Mouse (Mus musculus): ENCODE measurements around the gene Ric1. TPM values are rescaled to one million over a fixed set of nuclear protein-coding genes. Genes with fewer than 3 reads are reported as not detected.

Gene Ric1
- polyA plus RNA-seq, 1 experiment: 4.3 TPM

GRCm38 (mm10) chr19:29610907-29611306, 88.8 kb downstream of the Ric1 start:
- H3K79me3 ChIP-seq (ENCODE audit: low read depth): no peaks in the 10 kb centered on the region
- H3K4me3 ChIP-seq (ENCODE audit: insufficient read depth, poor library complexity, severe bottlenecking): no peak overlapping the region
- no peak overlapping the region for H3ac ChIP-seq (ENCODE audit: control insufficient read depth, insufficient read length, low read depth)
- TF ChIP-seq USF1 (IDR thresholded peaks at IDR 0.05; ENCODE audit: low read depth): no peak
- TF ChIP-seq FOSL1 (IDR thresholded peaks at IDR 0.05; ENCODE audit: insufficient read depth, low read length, poor library complexity, severe bottlenecking): no peak
- no peak for TF ChIP-seq MYOG (IDR thresholded peaks at IDR 0.05; ENCODE audit: control insufficient read depth, extremely low read depth, insufficient read length)
- TF ChIP-seq MYOD1 (IDR thresholded peaks at IDR 0.05; ENCODE audit: control insufficient read depth, insufficient read length, low read depth): no peak
- TF ChIP-seq MAX (IDR thresholded peaks at IDR 0.05): no peak
- no peak for TF ChIP-seq CEBPB (IDR thresholded peaks at IDR 0.05; ENCODE audit: low read depth)
- TF ChIP-seq CTCF (IDR thresholded peaks at IDR 0.05; ENCODE audit: control insufficient read depth, insufficient read depth, insufficient read length): no peak
- no peaks in the 10 kb centered on the region for H3K27me3 ChIP-seq (ENCODE audit: control insufficient read depth, insufficient read depth, insufficient read length)
- peaks cover 22% of the 10 kb centered on the region for H3K36me3 ChIP-seq (ENCODE audit: control insufficient read depth, insufficient read depth)
- H3K79me2 ChIP-seq (ENCODE audit: control insufficient read depth, insufficient read depth): no peaks in the 10 kb centered on the region

- TF ChIP-seq CEBPB (IDR thresholded peaks at IDR 0.05; ENCODE audit: low read depth): no peak
- no peak for TF ChIP-seq FOSL1 (IDR thresholded peaks at IDR 0.05; ENCODE audit: insufficient read depth, low read length, poor library complexity, severe bottlenecking)
- no peak for TF ChIP-seq USF1 (IDR thresholded peaks at IDR 0.05; ENCODE audit: low read depth)
- no peak for TF ChIP-seq CTCF (IDR thresholded peaks at IDR 0.05; ENCODE audit: control insufficient read depth, insufficient read depth, insufficient read length)
- TF ChIP-seq MAX (IDR thresholded peaks at IDR 0.05): no peak
- no peak for TF ChIP-seq MYOD1 (IDR thresholded peaks at IDR 0.05; ENCODE audit: control insufficient read depth, insufficient read length, low read depth)
- no peak for TF ChIP-seq MYOG (IDR thresholded peaks at IDR 0.05; ENCODE audit: control insufficient read depth, extremely low read depth, insufficient read length)
- H3K4me3 ChIP-seq (ENCODE audit: insufficient read depth, poor library complexity, severe bottlenecking): no peak overlapping the region
- H3ac ChIP-seq (ENCODE audit: control insufficient read depth, insufficient read length, low read depth): no peak overlapping the region
- no peaks in the 10 kb centered on the region for H3K79me2 ChIP-seq (ENCODE audit: control insufficient read depth, insufficient read depth)
- no peaks in the 10 kb centered on the region for H3K27me3 ChIP-seq (ENCODE audit: control insufficient read depth, insufficient read depth, insufficient read length)
- no peaks in the 10 kb centered on the region for H3K79me3 ChIP-seq (ENCODE audit: low read depth)
- H3K36me3 ChIP-seq (ENCODE audit: control insufficient read depth, insufficient read depth): peaks cover 22% of the 10 kb centered on the region
Observed at GRCm38 (mm10) chr19:29612102-29612501, 90.0 kb downstream of the Ric1 start.

- Histone ChIP-seq H3ac (ENCODE audit: control insufficient read depth, insufficient read length, low read depth) (peak overlapping the region; percentile 50), H3K27me3 (ENCODE audit: control insufficient read depth, insufficient read depth, insufficient read length) (no peaks in the 10 kb centered on the region), H3K79me3 (ENCODE audit: low read depth) (no peaks in the 10 kb centered on the region), H3K36me3 (ENCODE audit: control insufficient read depth, insufficient read depth) (peaks cover 7% of the 10 kb centered on the region), H3K79me2 (ENCODE audit: control insufficient read depth, insufficient read depth) (no peaks in the 10 kb centered on the region), H3K4me3 (ENCODE audit: insufficient read depth, poor library complexity, severe bottlenecking) (peak overlapping the region; percentile 12)
- TF ChIP-seq MAX (IDR thresholded peaks at IDR 0.05) (no peak), FOSL1 (IDR thresholded peaks at IDR 0.05; ENCODE audit: insufficient read depth, low read length, poor library complexity, severe bottlenecking) (peak; percentile 83)
Observed at GRCm38 (mm10) chr19:29641055-29641454, 119.0 kb downstream of the Ric1 start.

- Histone ChIP-seq H3K36me3 (ENCODE audit: control insufficient read depth, insufficient read depth) (peaks cover 7% of the 10 kb centered on the region), H3ac (ENCODE audit: control insufficient read depth, insufficient read length, low read depth) (no peak overlapping the region), H3K79me2 (ENCODE audit: control insufficient read depth, insufficient read depth) (no peaks in the 10 kb centered on the region), H3K79me3 (ENCODE audit: low read depth) (no peaks in the 10 kb centered on the region), H3K4me3 (ENCODE audit: insufficient read depth, poor library complexity, severe bottlenecking) (no peak overlapping the region), H3K27me3 (ENCODE audit: control insufficient read depth, insufficient read depth, insufficient read length) (no peaks in the 10 kb centered on the region)
- no peak for TF ChIP-seq MYOD1 (IDR thresholded peaks at IDR 0.05; ENCODE audit: control insufficient read depth, insufficient read length, low read depth)
- no peak for TF ChIP-seq FOSL1 (IDR thresholded peaks at IDR 0.05; ENCODE audit: insufficient read depth, low read length, poor library complexity, severe bottlenecking)
- no peak for TF ChIP-seq MAX (IDR thresholded peaks at IDR 0.05)
- no peak for TF ChIP-seq USF1 (IDR thresholded peaks at IDR 0.05; ENCODE audit: low read depth)
- no peak for TF ChIP-seq CEBPB (IDR thresholded peaks at IDR 0.05; ENCODE audit: low read depth)
- no peak for TF ChIP-seq MYOG (IDR thresholded peaks at IDR 0.05; ENCODE audit: control insufficient read depth, extremely low read depth, insufficient read length)
- no peak for TF ChIP-seq CTCF (IDR thresholded peaks at IDR 0.05; ENCODE audit: control insufficient read depth, insufficient read depth, insufficient read length)
Observed at GRCm38 (mm10) chr19:29641510-29641909, 119.4 kb downstream of the Ric1 start.

- no peaks in the 10 kb centered on the region for H3K27me3 ChIP-seq (ENCODE audit: control insufficient read depth, insufficient read depth, insufficient read length)
- no peak overlapping the region for H3ac ChIP-seq (ENCODE audit: control insufficient read depth, insufficient read length, low read depth)
- TF ChIP-seq MAX (IDR thresholded peaks at IDR 0.05) (no peak), USF1 (IDR thresholded peaks at IDR 0.05; ENCODE audit: low read depth) (no peak), MYOG (IDR thresholded peaks at IDR 0.05; ENCODE audit: control insufficient read depth, extremely low read depth, insufficient read length) (no peak), CTCF (IDR thresholded peaks at IDR 0.05; ENCODE audit: control insufficient read depth, insufficient read depth, insufficient read length) (no peak), MYOD1 (IDR thresholded peaks at IDR 0.05; ENCODE audit: control insufficient read depth, insufficient read length, low read depth) (no peak)
- no peaks in the 10 kb centered on the region for H3K79me2 ChIP-seq (ENCODE audit: control insufficient read depth, insufficient read depth)
- H3K4me3 ChIP-seq (ENCODE audit: insufficient read depth, poor library complexity, severe bottlenecking): no peak overlapping the region
- no peaks in the 10 kb centered on the region for H3K79me3 ChIP-seq (ENCODE audit: low read depth)
- H3K36me3 ChIP-seq (ENCODE audit: control insufficient read depth, insufficient read depth): peaks cover 7% of the 10 kb centered on the region
Observed at GRCm38 (mm10) chr19:29642211-29642610, 120.1 kb downstream of the Ric1 start.

- peaks cover 7% of the 10 kb centered on the region for H3K36me3 ChIP-seq (ENCODE audit: control insufficient read depth, insufficient read depth)
- TF ChIP-seq FOSL1 (IDR thresholded peaks at IDR 0.05; ENCODE audit: insufficient read depth, low read length, poor library complexity, severe bottlenecking): no peak
- no peak for TF ChIP-seq CTCF (IDR thresholded peaks at IDR 0.05; ENCODE audit: control insufficient read depth, insufficient read depth, insufficient read length)
- TF ChIP-seq USF1 (IDR thresholded peaks at IDR 0.05; ENCODE audit: low read depth): no peak
- no peak for TF ChIP-seq MYOG (IDR thresholded peaks at IDR 0.05; ENCODE audit: control insufficient read depth, extremely low read depth, insufficient read length)
- no peak for TF ChIP-seq CEBPB (IDR thresholded peaks at IDR 0.05; ENCODE audit: low read depth)
- no peak for TF ChIP-seq MAX (IDR thresholded peaks at IDR 0.05)
- no peak overlapping the region for H3ac ChIP-seq (ENCODE audit: control insufficient read depth, insufficient read length, low read depth)
- no peaks in the 10 kb centered on the region for H3K79me3 ChIP-seq (ENCODE audit: low read depth)
- H3K79me2 ChIP-seq (ENCODE audit: control insufficient read depth, insufficient read depth): no peaks in the 10 kb centered on the region
- H3K27me3 ChIP-seq (ENCODE audit: control insufficient read depth, insufficient read depth, insufficient read length): no peaks in the 10 kb centered on the region
- no peak overlapping the region for H3K4me3 ChIP-seq (ENCODE audit: insufficient read depth, poor library complexity, severe bottlenecking)
Observed at GRCm38 (mm10) chr19:29643194-29643922, 121.3 kb downstream of the Ric1 start.
